Mouse (Mus musculus) lung, embryonic 14.5 days (tissue): Measurements from ENCODE around the gene Il17ra. TPM values are rescaled to one million over a fixed set of nuclear protein-coding genes. Genes with fewer than 3 reads are reported as not detected.

ENCODE experiments used
- ATAC-seq: fragments of 200-750 bp; cut with Nextera tagmentation; 2 replicates; pipeline ENCODE4 v1.8.0; 2017; ENCODE audit warnings: mild to moderate bottlenecking, moderate TSS enrichment, moderate library complexity; ENCODE audit not compliant: insufficient read depth
- DNase-seq: peaks from one replicate; pipeline ENCODE4 v3.0.0-alpha.2; 2015
- H3K27ac ChIP-seq: fragments of 300-500 bp; sonication (generic); 2 replicates; pipeline ENCODE4 v1.5.1; 2014; ENCODE audit warnings: low read depth, mild to moderate bottlenecking, moderate library complexity
- H3K27me3 ChIP-seq: fragments of 300-500 bp; sonication (generic); 2 replicates; pipeline ENCODE4 v1.6.1; 2014; ENCODE audit warnings: low read length, control low read depth; ENCODE audit not compliant: insufficient read depth
- H3K36me3 ChIP-seq: fragments of 300-500 bp; sonication (generic); 2 replicates; pipeline ENCODE4 v1.6.1; 2014; ENCODE audit warnings: control low read depth; ENCODE audit not compliant: insufficient read depth
- H3K4me1 ChIP-seq: fragments of 300-500 bp; sonication (generic); 2 replicates; pipeline ENCODE4 v1.6.1; 2014; ENCODE audit warnings: antibody characterized with exemption, control low read depth; ENCODE audit not compliant: insufficient read depth
- H3K4me2 ChIP-seq: fragments of 300-500 bp; sonication (generic); 2 replicates; pipeline ENCODE4 v1.6.1; 2014; ENCODE audit warnings: mild to moderate bottlenecking
- H3K4me3 ChIP-seq: fragments of 300-500 bp; sonication (generic); 2 replicates; pipeline ENCODE4 v1.5.1; 2014; ENCODE audit warnings: low read depth, low read length
- H3K9ac ChIP-seq: fragments of 300-500 bp; sonication (generic); 2 replicates; pipeline ENCODE4 v1.6.1; 2014
- H3K9me3 ChIP-seq: fragments of 300-500 bp; sonication (generic); 2 replicates; pipeline ENCODE4 v1.6.1; 2016; ENCODE audit warnings: low read depth, low read length, control low read depth
- CTCF ChIP-seq: IDR thresholded peaks from 2 replicates; pipeline ENCODE4 v1.5.1; 2016; ENCODE audit warnings: antibody characterized with exemption, low read depth
- WGBS: fragments of 180-500 bp; shearing (Covaris S2); extraction: QIAGEN DNeasy Blood & Tissue Kit; methylation state at CpG from one replicate; pipeline ENCODE4 v1.1.7; 2014; 5-methylcytosine and 5-hydroxymethylcytosine counted together
- polyA plus RNA-seq: library from polyadenylated mRNA; unstranded; fragments of >200 nt; fragmentation: Nextera tagmentation; extraction: Ambion mirVana; gene quantifications from 2 replicates; pipeline ENCODE4 v1.2.1, GENCODE M21; 2014

Gene Il17ra
- polyA plus RNA-seq, 1 experiment from 2014 or later: 3.3 TPM

- Histone ChIP-seq H3K27ac (no peak overlapping the region), H3K4me2 (no peak overlapping the region)
- ATAC-seq: no peak
Measured at GRCm38 (mm10) chr6:120471991-120472441, 9.0 kb downstream of the Il17ra start.

GRCm38 (mm10) chr6:120472455-120473140 is 9.6 kb downstream of the Il17ra start:
- H3K27ac ChIP-seq: no peak overlapping the region
- no peak for ATAC-seq
- 40% methylated on average over 8 of the region's 8 CpGs for WGBS
- no peak for DNase-seq
- H3K9me3 ChIP-seq: no peaks in the 10 kb centered on the region
- H3K27me3 ChIP-seq: no peaks in the 10 kb centered on the region
- no peaks in the 10 kb centered on the region for H3K4me1 ChIP-seq
- TF ChIP-seq CTCF: no peak
- no peak overlapping the region for H3K4me2 ChIP-seq
- H3K9ac ChIP-seq: no peak overlapping the region
- H3K4me3 ChIP-seq: no peak overlapping the region
- no peaks in the 10 kb centered on the region for H3K36me3 ChIP-seq

More at GRCm38 (mm10) chr6:120471991-120472441, 9.0 kb downstream of the Il17ra start:
- Histone ChIP-seq H3K36me3 (no peaks in the 10 kb centered on the region), H3K27me3 (no peaks in the 10 kb centered on the region), H3K4me3 (no peak overlapping the region), H3K4me1 (no peaks in the 10 kb centered on the region), H3K9ac (no peak overlapping the region), H3K9me3 (no peaks in the 10 kb centered on the region)
- no peak for TF ChIP-seq CTCF
- 26% methylated on average over 5 of the region's 5 CpGs for WGBS
- no peak for DNase-seq

DNA sequence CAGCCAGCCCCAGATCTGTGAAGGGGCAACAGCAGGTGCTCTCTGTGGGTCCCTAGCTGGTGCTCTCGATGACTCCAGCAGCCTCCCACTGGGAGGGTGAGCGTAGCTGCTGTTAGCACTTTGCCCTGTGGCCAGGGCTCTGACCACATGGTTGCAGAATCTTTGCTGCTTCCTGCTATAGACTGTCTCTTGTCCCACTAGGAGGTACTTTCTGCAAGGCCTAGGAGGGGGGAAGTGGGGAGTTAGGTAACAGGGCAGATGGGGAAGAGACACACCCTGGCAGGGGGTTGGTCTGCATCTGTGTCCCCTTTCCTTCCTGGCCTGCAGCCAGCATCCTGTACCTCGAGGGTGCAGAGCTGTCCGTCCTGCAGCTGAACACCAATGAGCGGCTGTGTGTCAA is 10.4 kb downstream of the Il17ra start:
- WGBS: 32% methylated on average over 5 of the region's 5 CpGs
- no peak overlapping the region for H3K9ac ChIP-seq
- no peak for TF ChIP-seq CTCF
- H3K4me2 ChIP-seq: no peak overlapping the region
- peak; percentile 42; the same call in 1 of the 2 replicates for ATAC-seq
- H3K4me1 ChIP-seq: no peaks in the 10 kb centered on the region
- no peak overlapping the region for H3K4me3 ChIP-seq
- peak; percentile 47 for DNase-seq
- H3K36me3 ChIP-seq: no peaks in the 10 kb centered on the region
- no peaks in the 10 kb centered on the region for H3K27me3 ChIP-seq
- H3K27ac ChIP-seq: no peak overlapping the region
- H3K9me3 ChIP-seq: no peaks in the 10 kb centered on the region

GRCm38 (mm10) chr6:120475288-120475687 is 12.2 kb downstream of the Il17ra start:
- no peak for TF ChIP-seq CTCF
- H3K4me3 ChIP-seq: no peak overlapping the region
- H3K27me3 ChIP-seq: no peaks in the 10 kb centered on the region
- H3K4me2 ChIP-seq: no peak overlapping the region
- DNase-seq (peak; percentile 36), ATAC-seq (peak; percentile 39; the same call in 1 of the 2 replicates)
- H3K9me3 ChIP-seq: no peaks in the 10 kb centered on the region
- WGBS: 58% methylated on average over 8 of the region's 8 CpGs
- H3K9ac ChIP-seq: no peak overlapping the region
- H3K36me3 ChIP-seq: no peaks in the 10 kb centered on the region
- H3K4me1 ChIP-seq: no peaks in the 10 kb centered on the region
- H3K27ac ChIP-seq: no peak overlapping the region

DNA sequence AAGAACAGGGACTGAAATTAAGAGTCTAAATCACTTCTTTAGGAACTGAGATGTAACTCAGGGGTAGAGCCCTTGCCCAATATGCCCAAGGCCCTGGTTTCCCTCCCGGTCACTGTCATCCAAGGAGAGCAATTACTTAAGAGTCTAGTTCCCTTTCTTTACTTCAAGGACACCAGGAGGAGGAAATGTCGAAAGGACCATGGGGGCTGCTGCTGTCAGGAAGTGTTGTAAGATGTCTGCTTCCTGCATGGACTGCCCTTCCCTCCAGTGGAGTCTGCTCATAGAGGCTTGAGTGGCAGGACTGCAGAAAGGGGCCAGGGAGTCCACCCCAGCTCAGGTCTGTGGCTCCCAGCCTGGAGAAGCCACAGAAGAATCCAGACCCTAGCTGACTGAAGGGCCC is 16.3 kb downstream of the Il17ra start:
- Histone ChIP-seq H3K9me3 (no peaks in the 10 kb centered on the region), H3K4me2 (no peak overlapping the region), H3K36me3 (no peaks in the 10 kb centered on the region), H3K27ac (no peak overlapping the region), H3K27me3 (no peaks in the 10 kb centered on the region), H3K4me1 (no peaks in the 10 kb centered on the region), H3K4me3 (no peak overlapping the region), H3K9ac (no peak overlapping the region)
- DNase-seq (peak; percentile 37), ATAC-seq (no peak)
- TF ChIP-seq CTCF: no peak
- 38% methylated on average over 2 of the region's 2 CpGs for WGBS

GRCm38 (mm10) chr6:120480361-120480760 is 17.3 kb downstream of the Il17ra start:
- Histone ChIP-seq H3K27ac (no peak overlapping the region), H3K4me3 (no peak overlapping the region), H3K9ac (no peak overlapping the region), H3K4me2 (no peak overlapping the region), H3K4me1 (no peaks in the 10 kb centered on the region), H3K27me3 (no peaks in the 10 kb centered on the region), H3K9me3 (no peaks in the 10 kb centered on the region), H3K36me3 (no peaks in the 10 kb centered on the region)
- no peak for DNase-seq
- 87% methylated on average over 5 of the region's 5 CpGs for WGBS
- ATAC-seq: no peak
- no peak for TF ChIP-seq CTCF

DNA sequence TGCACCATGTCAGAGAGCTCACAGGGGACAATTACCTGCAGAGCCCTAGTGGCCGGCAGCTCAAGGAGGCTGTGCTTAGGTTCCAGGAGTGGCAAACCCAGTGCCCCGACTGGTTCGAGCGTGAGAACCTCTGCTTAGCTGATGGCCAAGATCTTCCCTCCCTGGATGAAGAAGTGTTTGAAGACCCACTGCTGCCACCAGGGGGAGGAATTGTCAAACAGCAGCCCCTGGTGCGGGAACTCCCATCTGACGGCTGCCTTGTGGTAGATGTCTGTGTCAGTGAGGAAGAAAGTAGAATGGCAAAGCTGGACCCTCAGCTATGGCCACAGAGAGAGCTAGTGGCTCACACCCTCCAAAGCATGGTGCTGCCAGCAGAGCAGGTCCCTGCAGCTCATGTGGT is 18.5 kb downstream of the Il17ra start:
- no peak overlapping the region for H3K9ac ChIP-seq
- no peaks in the 10 kb centered on the region for H3K9me3 ChIP-seq
- DNase-seq (no peak), ATAC-seq (no peak)
- peak; percentile 46 for TF ChIP-seq CTCF
- H3K27me3 ChIP-seq: no peaks in the 10 kb centered on the region
- H3K4me3 ChIP-seq: no peak overlapping the region
- H3K27ac ChIP-seq: no peak overlapping the region
- no peaks in the 10 kb centered on the region for H3K4me1 ChIP-seq
- 86% methylated on average over 6 of the region's 6 CpGs for WGBS
- no peak overlapping the region for H3K4me2 ChIP-seq
- H3K36me3 ChIP-seq: no peaks in the 10 kb centered on the region
